Mouse (Mus musculus): Measurements from ENCODE around the gene Pou5f1. TPM values are rescaled to one million over a fixed set of nuclear protein-coding genes. Genes with fewer than 3 reads are reported as not detected.
A peak's percentile ranks its signal among the peaks of the same experiment; 100 is the strongest.

Pou5f1 gene
- total RNA-seq, 4 experiments from 2014 or later = 0.45 to 0.69 TPM; not detected in 2

GRCm38 (mm10) chr17:35512916-35513626, 7.3 kb downstream of the Pou5f1 start:
- no peak for DNase-seq (ENCODE audit: low spot score in 2 of 2)

GRCm38 (mm10) chr17:35513886-35514285, 8.1 kb downstream of the Pou5f1 start:
- DNase-seq (ENCODE audit: low spot score in 2 of 2) = peak in 1 of 2 experiments; percentile 52

GRCm38 (mm10) chr17:35514756-35515155, 8.9 kb downstream of the Pou5f1 start:
- DNase-seq (ENCODE audit: low spot score in 2 of 2) = no peak

DNA sequence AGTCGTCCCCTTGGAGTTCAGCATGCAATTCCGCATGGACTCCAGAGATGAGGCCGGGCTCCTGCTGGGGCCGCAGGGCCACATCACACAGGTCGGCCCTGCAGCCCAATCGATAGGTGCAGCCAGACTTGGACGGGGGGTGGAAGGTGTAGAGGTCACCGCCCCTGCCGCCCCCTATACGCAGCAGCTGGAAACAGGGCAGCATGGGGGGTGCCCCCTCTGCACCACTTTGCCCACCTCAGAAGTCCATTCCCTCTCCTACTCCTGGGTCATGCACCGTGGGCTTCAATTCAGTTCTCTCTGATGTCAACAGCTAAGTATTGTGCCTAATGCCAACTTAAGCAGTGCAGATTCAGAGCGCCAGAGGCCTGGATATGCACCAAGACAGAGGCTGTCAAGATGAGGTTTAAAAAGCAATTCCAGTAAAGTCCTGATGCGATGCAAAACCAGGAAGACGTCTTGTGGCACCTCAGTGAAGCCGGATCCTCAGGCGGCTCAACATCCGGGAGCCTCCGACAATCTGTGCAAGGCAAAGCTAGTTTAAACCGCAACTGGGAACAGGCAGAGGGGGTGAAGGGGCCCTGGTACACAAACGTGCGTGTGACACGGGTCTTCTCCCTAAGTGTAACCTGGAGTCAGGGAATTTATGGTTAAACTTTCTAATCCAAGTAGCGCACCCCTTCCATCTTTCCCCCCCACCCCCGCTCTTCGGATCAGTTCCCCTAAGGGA, 10.3 kb downstream of the Pou5f1 start:
- DNase-seq (ENCODE audit: low spot score in 2 of 2) = no peak

GRCm38 (mm10) chr17:35516652-35517500, 11.1 kb downstream of the Pou5f1 start, which contains the start of the genes Tcf19 and Cchcr1:
TSS of gene Tcf19 (minus strand) at chr17:35516824.
TSS of gene Cchcr1 (plus strand) at chr17:35517100.
- peak; percentile 92 to 94 for DNase-seq (ENCODE audit: low spot score in 2 of 2)

- DNase-seq (ENCODE audit: low spot score in 2 of 2) = no peak
Measured at GRCm38 (mm10) chr17:35517526-35517925, 11.7 kb downstream of the Pou5f1 start.

- no peak for DNase-seq (ENCODE audit: low spot score in 2 of 2)
Measured at GRCm38 (mm10) chr17:35524354-35524753, 18.5 kb downstream of the Pou5f1 start.

- DNase-seq (ENCODE audit: low spot score in 2 of 2) = no peak
Measured at GRCm38 (mm10) chr17:35526644-35527043, 20.8 kb downstream of the Pou5f1 start.

- DNase-seq (ENCODE audit: low spot score in 2 of 2) = no peak
Measured at GRCm38 (mm10) chr17:35532360-35532759, 26.5 kb downstream of the Pou5f1 start.

GRCm38 (mm10) chr17:35532901-35533300, 27.1 kb downstream of the Pou5f1 start, which contains the start of gene Psors1c2:
TSS of gene Psors1c2 (plus strand) at chr17:35533201.
- DNase-seq (ENCODE audit: low spot score in 2 of 2) = no peak

- peak; percentile 54 to 85 for DNase-seq (ENCODE audit: low spot score in 2 of 2)
Measured at GRCm38 (mm10) chr17:35534343-35534742, 28.5 kb downstream of the Pou5f1 start.

DNA sequence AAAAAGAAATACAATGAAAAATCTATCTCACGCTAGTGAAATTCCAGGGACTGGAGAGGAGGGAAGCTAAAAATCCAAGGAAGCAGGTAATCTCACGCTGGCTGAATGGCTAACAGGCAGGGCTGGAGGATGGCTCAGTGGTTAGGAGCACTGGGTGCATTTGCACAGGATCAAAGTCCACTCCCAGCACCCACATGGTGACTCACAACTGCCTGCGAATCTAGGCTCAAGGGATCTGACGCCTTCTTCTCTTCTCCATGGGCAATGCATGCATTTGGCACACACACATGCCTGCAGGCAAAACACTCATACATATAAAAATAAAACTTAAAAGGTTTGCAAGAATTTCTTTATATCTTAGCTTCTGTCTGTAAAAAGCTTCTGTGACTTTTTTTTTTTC, 31.6 kb downstream of the Pou5f1 start:
- no peak for DNase-seq (ENCODE audit: low spot score in 2 of 2)

GRCm38 (mm10) chr17:35538476-35538875, 32.7 kb downstream of the Pou5f1 start:
- DNase-seq (ENCODE audit: low spot score in 2 of 2) = no peak

- no peak for DNase-seq (ENCODE audit: low spot score in 2 of 2)
Measured at GRCm38 (mm10) chr17:35539540-35539939, 33.7 kb downstream of the Pou5f1 start.

DNA sequence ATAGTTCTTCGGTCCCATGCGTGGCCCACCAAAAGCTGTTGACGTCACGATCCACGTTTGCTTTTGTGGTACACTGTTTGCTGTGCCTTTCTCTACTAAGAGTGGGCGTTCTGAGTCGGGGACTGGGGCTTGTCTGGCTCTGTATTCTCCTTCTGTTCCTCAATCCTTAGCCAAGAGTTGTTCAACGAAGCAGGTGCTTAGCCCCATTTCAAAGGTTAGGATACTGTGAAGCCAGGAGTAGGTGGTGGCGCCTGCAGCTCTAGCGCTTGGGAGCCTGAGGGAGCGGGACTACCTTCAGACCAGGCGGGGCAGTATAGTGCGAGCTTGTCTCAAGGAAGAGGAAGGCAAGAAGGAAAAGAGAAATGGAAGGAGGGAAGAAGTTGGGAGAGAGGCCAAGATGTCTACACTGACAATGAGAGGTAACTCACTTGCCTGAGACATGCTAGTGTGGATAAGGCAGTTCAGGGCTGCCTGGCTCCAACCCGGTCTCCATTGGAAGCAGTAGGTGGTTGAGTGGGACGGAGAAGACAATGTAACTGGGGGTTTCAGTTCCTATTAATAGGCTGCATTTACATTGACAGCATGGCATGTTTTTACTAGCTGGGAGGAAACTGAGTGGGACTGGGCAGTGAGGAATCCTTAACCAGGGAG, 37.1 kb downstream of the Pou5f1 start:
- DNase-seq (ENCODE audit: low spot score in 2 of 2) = peak in 1 of 2 experiments; percentile 14

DNA sequence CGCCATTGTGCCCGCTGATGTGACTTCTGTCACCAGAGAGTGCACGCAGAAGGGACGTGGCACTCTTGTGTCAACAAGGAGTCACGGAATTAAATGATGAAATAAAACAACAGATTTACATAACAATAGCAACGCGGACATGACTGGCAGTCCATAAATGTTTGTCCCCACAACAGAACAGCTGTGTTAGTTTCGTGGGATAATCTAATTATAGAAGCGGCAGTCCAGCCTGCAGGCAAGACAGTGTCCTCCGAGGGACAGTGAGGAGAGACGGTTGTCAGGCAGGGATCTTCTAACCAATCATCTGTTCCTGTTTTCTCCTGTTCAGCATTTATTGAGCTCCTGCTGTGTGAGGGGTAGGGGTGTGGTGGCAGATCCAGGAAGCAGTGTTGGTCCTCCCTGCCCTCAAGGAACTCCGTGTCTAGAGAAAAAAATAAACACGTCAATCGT, 37.6 kb downstream of the Pou5f1 start:
- no peak for DNase-seq (ENCODE audit: low spot score in 2 of 2)

GRCm38 (mm10) chr17:35544001-35544400, 38.2 kb downstream of the Pou5f1 start:
- DNase-seq (ENCODE audit: low spot score in 2 of 2) = no peak

GRCm38 (mm10) chr17:35544680-35545079, 38.9 kb downstream of the Pou5f1 start:
- peak in 1 of 2 experiments; percentile 62 for DNase-seq (ENCODE audit: low spot score in 2 of 2)

GRCm38 (mm10) chr17:35547465-35547864, 41.6 kb downstream of the Pou5f1 start:
- DNase-seq (ENCODE audit: low spot score in 2 of 2) = no peak

GRCm38 (mm10) chr17:35548636-35549035, 42.8 kb downstream of the Pou5f1 start:
- no peak for DNase-seq (ENCODE audit: low spot score in 2 of 2)

Data from layer of hippocampus, adult 8-10 months (tissue).